Mouse (Mus musculus): ENCODE data around the gene Ctps.
A peak's percentile ranks its signal among the peaks of the same experiment; 100 is the strongest.
"Not testable (repeated sequence)": the region's sequence is repeated elsewhere in the genome, so short reads cannot be mapped to it uniquely, and the experiment has no call there.

The Ctps gene

DNA sequence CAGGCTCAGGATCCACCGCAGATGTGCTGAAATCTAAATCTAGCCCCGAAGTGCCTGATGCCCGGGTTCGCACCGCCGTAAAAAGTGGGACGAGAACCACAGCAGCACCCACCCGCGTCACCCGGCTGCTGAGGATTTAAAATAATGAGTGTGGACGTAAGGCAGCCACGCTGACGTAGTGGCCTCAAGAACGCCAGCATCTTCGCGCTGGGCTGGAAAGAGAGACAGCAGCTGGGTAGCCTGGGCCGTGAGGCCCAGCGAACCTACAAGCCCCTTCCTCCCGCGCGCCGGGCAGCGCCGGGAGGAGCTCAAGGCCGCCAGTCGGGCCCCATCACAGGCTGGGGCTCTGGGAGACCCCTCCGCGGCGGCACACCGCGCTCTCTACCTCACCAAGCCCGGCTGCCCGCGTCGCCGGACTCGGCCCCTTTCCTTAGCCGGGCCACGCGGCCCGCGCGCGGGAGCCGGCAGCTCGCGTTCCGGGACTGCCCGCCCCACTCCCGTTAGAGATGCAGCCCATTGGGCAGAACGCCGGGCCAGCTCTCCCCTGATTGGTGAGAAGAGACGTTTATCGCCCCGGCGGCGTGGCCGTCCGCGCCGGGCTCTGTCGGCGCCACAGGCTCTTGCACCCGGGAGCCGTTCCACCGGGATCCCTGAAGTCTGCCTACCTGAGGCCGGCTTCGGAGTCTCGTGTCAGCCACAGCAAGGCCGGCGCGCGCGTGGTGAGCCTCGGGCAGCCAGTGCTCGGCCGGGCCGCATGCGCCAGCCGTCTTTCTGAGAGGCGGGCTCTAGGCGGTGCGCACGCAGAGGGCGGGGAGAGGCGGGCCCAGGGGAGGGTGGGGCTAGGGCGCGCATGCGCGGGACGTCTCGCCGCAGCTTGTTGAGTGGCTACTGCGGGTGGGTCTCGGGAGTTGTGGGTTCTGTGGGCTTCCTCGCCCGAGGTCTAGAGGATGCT lies at the start of gene Ctps:
TSS of gene Ctps (minus strand) at position 791 of the 952 bp plus-strand sequence.
- peak; percentile 88 to 91 for DNase-seq (ENCODE audit: low spot score in 2 of 2)

GRCm38 (mm10) chr4:120616199-120617025 lies 46.3 kb upstream of the Ctps start:
- no peak for DNase-seq (ENCODE audit: low spot score in 2 of 2)

- peak in 1 of 2 experiments; percentile 19 for DNase-seq (ENCODE audit: low spot score in 2 of 2)
Observed at GRCm38 (mm10) chr4:120615528-120616081, 45.5 kb upstream of the Ctps start.

DNA sequence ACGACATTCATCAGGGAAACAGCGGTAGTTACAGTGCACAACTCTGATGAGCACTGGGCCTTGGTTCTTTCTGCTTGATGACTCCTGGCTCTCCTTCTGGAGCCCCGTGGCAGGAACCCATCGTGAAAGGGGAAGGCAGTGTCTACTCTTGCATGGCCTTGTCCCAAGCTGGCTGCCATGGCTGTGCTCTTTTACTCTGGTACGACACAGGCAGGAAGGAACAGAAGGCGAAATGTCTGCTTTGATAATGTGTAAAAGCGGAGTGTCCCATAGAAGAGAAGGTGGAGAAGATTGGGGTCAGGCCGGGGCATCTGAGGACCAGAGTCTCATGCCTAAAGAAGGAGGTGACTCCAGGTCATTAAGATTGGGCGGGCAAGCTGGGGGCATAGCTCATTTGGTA lies 44.6 kb upstream of the Ctps start:
- DNase-seq (ENCODE audit: low spot score in 2 of 2), result no peak

GRCm38 (mm10) chr4:120613691-120614329 lies 43.7 kb upstream of the Ctps start:
- peak; percentile 38 to 39 for DNase-seq (ENCODE audit: low spot score in 2 of 2)

DNA sequence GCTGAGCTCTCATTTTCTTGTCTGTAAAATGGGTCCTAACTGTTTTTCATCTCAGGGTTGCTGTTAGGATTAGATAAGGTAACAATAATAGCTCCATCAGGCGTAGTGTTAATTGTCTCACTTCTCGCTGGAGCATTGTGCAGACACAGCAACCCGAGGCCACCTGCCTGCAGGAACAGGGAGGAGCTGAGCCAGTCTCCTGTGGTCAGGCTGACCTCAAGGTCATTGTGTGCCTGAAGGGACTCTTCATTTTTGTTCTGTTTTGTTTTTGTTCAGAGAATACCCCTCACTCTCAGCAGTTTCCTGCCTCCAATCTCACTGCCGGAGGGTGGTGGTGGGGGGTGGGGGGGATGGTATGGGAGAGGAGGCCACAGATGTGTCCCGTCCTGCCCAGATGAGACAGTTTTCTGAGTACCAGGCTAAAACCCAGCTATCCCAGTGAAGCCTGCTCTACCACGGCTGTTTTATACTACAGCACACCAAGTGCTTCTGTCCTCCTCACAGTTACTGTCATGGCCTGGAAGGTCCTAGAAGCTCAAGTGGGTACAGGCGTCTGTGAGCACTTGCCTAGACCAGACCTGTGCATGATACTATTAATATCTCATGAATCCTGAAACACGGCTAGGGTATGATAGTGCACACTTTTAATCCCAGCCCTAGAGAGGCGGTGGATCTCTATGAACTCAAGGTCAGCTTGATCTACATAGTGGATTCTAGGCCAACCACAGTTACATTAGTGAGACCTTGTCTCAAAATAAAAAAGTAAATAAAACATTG lies 42.4 kb upstream of the Ctps start:
- DNase-seq (ENCODE audit: low spot score in 2 of 2), result no peak

GRCm38 (mm10) chr4:120611005-120611404 lies 40.9 kb upstream of the Ctps start:
- DNase-seq (ENCODE audit: low spot score in 2 of 2), result no peak

- no peak for DNase-seq (ENCODE audit: low spot score in 2 of 2)
Observed at GRCm38 (mm10) chr4:120606941-120607340, 36.9 kb upstream of the Ctps start.

DNA sequence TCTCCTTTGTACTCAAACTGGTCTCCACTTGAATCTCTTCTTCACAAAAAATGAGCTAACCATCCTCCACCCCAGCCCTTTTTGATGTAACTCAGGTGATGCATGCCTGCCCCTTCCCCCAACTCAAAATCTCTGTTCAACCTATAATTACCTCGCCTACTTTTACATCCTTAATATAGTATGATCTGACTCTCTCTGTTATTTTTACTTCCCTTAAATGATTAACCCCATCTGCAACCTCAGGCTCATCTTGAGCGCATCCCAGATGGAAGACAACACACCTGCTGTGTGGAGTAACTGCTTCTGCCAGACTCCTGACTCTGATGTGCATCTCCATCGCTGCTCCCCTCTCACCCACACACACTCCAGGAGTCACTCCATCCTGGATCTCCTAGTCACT lies 32.6 kb upstream of the Ctps start:
- DNase-seq (ENCODE audit: low spot score in 2 of 2), result no peak

- DNase-seq (ENCODE audit: low spot score in 2 of 2), result no peak
Observed at GRCm38 (mm10) chr4:120601774-120602173, 31.7 kb upstream of the Ctps start.

GRCm38 (mm10) chr4:120598922-120599321 lies 28.8 kb upstream of the Ctps start:
- no peak for DNase-seq (ENCODE audit: low spot score in 2 of 2)

DNA sequence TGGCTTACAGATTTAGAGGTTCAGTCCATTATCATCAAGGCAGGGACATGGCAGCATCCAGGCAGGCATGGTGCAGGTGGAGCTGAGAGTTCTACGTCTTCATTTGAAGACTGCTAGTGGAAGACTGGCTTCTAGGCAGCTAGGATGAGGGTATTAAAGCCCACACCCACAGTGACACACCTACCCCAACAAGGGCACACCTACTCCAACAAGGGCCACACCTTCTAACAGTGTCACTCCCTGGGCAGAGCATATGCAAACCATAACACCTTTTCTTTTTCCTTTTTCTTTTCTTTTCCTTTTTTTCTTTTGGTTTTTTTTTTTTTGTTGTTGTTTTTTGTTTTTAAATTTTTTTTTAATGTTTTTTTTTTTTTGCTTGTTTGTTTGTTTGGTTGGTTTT lies 26.1 kb upstream of the Ctps start:
- DNase-seq (ENCODE audit: low spot score in 2 of 2), result not testable (repeated sequence)

- no peak for DNase-seq (ENCODE audit: low spot score in 2 of 2)
Observed at GRCm38 (mm10) chr4:120590973-120591372, 20.9 kb upstream of the Ctps start.

GRCm38 (mm10) chr4:120589815-120590422 lies 19.8 kb upstream of the Ctps start:
- DNase-seq (ENCODE audit: low spot score in 2 of 2), result peak in 1 of 2 experiments; percentile 46

GRCm38 (mm10) chr4:120589070-120589469 lies 19.0 kb upstream of the Ctps start:
- DNase-seq (ENCODE audit: low spot score in 2 of 2), result no peak

- no peak for DNase-seq (ENCODE audit: low spot score in 2 of 2)
Observed at GRCm38 (mm10) chr4:120588445-120588844, 18.4 kb upstream of the Ctps start, which contains the start of gene Gm8439. TSS of gene Gm8439 (plus strand) at chr4:120588745.

DNA sequence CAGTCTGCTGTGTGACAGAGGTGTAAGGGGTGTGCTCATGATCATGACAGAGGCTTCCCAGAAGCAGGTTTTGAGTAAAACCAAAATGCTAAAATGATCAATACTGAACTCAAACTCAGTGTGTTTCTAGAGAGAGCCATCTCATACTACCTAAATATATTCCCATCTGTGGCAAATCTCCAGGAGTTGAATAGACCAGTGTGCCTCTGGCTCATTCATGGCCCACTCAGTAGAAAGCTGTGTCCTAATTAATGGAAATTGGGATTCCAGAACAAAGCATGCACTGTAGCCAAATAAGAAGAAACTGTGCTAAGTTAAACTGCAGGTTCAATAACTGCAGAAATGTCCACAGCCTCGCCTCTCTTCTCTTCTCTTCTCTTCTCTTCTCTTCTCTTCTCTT lies 16.9 kb upstream of the Ctps start:
- DNase-seq (ENCODE audit: low spot score in 2 of 2), result no peak

DNA sequence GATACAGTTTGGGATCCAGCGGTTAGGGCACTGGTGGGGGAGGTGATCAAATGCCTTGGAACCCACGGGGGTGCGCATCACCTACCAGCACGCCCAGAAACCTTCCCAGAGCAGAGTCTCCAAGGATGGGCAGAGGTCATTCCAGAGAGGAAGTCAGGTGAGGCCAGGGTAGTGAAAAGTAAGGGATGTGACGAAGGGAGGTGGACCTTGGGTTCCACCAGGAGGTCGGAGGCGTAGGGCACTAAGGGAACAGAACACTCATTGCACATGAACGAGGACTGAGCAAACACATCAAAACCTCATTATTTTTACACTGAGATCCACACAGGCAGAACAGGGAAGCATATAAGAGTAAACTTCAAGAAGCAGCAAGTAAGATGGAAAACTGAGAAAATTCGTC lies 11.6 kb upstream of the Ctps start:
- no peak for DNase-seq (ENCODE audit: low spot score in 2 of 2)

- no peak for DNase-seq (ENCODE audit: low spot score in 2 of 2)
Observed at GRCm38 (mm10) chr4:120580894-120581293, 10.8 kb upstream of the Ctps start.

DNA sequence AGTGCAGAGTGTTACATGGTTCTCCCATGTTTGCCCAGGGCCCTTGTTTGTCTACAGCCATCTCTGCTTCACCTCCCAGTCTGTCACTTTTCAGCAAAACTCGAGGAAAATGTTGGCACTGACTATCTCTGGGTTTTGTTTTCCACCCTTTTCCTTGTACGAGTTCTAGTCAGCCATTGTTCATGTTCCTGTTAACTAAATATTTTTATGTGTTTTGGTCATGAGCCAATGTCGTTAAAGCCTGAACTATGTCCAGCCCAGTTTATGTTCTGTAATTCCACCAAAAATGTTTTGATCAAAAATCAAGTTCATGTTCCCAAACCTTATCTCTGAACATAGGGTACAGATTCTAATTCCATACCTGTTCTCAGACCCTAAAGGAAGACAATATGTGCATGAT lies 1.6 kb upstream of the Ctps start:
- no peak for DNase-seq (ENCODE audit: low spot score in 2 of 2)
